Mouse (Mus musculus): ENCODE measurements at regions not wholly inside any gene's neighbourhood (a gene's known extent, or its start where the extent isn't known, plus 50 kb on each side); places are given as distances from the start of the nearest gene placed in this dataset.

DNA sequence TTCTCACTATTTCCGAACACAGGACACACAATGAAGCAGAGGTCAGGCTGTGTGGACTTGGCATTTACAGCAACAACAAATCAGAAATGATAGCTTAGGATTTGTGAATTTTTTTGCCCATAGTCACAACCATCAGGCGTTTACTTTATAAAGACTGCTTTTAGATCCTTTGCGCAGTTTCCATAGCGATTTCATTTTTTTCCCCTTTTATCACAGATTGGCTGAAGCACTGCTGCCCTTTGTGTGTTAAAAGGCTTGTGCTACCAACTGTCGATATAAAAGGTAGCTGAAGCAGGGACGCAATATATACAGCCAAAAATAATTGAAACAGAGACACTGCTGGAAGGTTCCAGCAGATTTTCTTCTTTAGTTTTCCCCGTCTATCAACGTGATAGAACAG lies 551.4 kb downstream of the Nedd1 start:
- TF ChIP-seq MAZ (IDR thresholded peaks at IDR 0.05; ENCODE audit: low read depth, low read length) (no peak), BHLHE40 (IDR thresholded peaks at IDR 0.05; ENCODE audit: borderline replicate concordance, low read depth, low read length) (no peak), MAFK (IDR thresholded peaks at IDR 0.05; ENCODE audit: borderline replicate concordance, low read depth, low read length) (no peak), CHD1 (IDR thresholded peaks at IDR 0.05; ENCODE audit: low read depth, low read length) (no peak), HCFC1 (IDR thresholded peaks at IDR 0.05; ENCODE audit: low read depth, low read length) (no peak)
- H3K27ac ChIP-seq (ENCODE audit: control insufficient read depth, low read depth, low read length), result no peak overlapping the region
- H3K9me3 ChIP-seq (replicated peaks; ENCODE audit: insufficient read depth, low read length), result no peaks in the 10 kb centered on the region; the same call in 1 of the 2 replicates
- no peaks in the 10 kb centered on the region for H3K36me3 ChIP-seq (ENCODE audit: control insufficient read depth in 1 of 2, insufficient read depth in 2 of 2, low read length in 2 of 2)
- H3K4me3 ChIP-seq (ENCODE audit: control insufficient read depth in 1 of 2, insufficient read depth in 1 of 2, low read depth in 2 of 2, low read length in 2 of 2), result no peak overlapping the region
- H3K9ac ChIP-seq (ENCODE audit: control insufficient read depth, low read depth, low read length, poor library complexity, severe bottlenecking), result no peak overlapping the region
- H3K79me2 ChIP-seq (ENCODE audit: control insufficient read depth, insufficient read depth, low read length, poor library complexity), result no peaks in the 10 kb centered on the region
- no peaks in the 10 kb centered on the region for H3K27me3 ChIP-seq (ENCODE audit: control insufficient read depth in 1 of 2, insufficient read depth in 2 of 2, low read length in 2 of 2)
- DNase-seq (ENCODE audit: low read depth, low spot score), result no peak
- H3K4me1 ChIP-seq (ENCODE audit: control insufficient read depth in 1 of 2, insufficient read depth in 2 of 2, low read length in 2 of 2), result no peaks in the 10 kb centered on the region

GRCm38 (mm10) chr10:92166057-92166456 lies 556.2 kb downstream of the Nedd1 start:
- Histone ChIP-seq H3K27ac (ENCODE audit: control insufficient read depth, low read depth, low read length) (no peak overlapping the region), H3K9ac (ENCODE audit: control insufficient read depth, low read depth, low read length, poor library complexity, severe bottlenecking) (no peak overlapping the region), H3K9me3 (replicated peaks; ENCODE audit: insufficient read depth, low read length) (no peaks in the 10 kb centered on the region; the same call in 1 of the 2 replicates), H3K79me2 (ENCODE audit: control insufficient read depth, insufficient read depth, low read length, poor library complexity) (no peaks in the 10 kb centered on the region), H3K27me3 (ENCODE audit: control insufficient read depth in 1 of 2, insufficient read depth in 2 of 2, low read length in 2 of 2) (no peaks in the 10 kb centered on the region), H3K36me3 (ENCODE audit: control insufficient read depth in 1 of 2, insufficient read depth in 2 of 2, low read length in 2 of 2) (no peaks in the 10 kb centered on the region), H3K4me1 (ENCODE audit: control insufficient read depth in 1 of 2, insufficient read depth in 2 of 2, low read length in 2 of 2) (no peaks in the 10 kb centered on the region), H3K4me3 (ENCODE audit: control insufficient read depth in 1 of 2, insufficient read depth in 1 of 2, low read depth in 2 of 2, low read length in 2 of 2) (no peak overlapping the region)
- DNase-seq (ENCODE audit: low read depth, low spot score), result no peak
- TF ChIP-seq MYB (IDR thresholded peaks at IDR 0.05; ENCODE audit: low read depth, low read length), result no peak
- no peak for TF ChIP-seq E2F4 (IDR thresholded peaks at IDR 0.05; ENCODE audit: borderline replicate concordance, low read depth, low read length)

DNA sequence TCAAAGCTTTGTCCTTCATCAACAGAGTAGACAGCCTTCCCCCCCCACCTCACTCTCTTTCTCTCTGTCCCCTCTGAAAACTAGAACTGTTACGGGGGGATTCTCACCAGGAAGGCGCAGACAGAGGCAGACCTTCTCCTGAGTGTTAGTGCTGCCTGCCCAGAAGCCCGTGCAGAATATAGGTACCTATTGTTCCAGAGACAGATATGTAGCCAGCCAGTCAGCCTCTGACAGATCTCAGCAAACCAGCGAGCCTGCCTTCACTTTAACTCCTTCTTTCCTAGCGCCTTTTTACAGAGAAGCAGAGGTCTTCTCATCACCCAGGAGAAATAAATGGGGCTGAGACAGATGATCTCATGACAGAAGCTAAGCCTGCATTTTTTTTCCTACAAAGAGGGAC lies 557.2 kb downstream of the Nedd1 start:
- H3K9ac ChIP-seq (ENCODE audit: control insufficient read depth, low read depth, low read length, poor library complexity, severe bottlenecking), result no peak overlapping the region
- no peak for DNase-seq (ENCODE audit: low read depth, low spot score)
- H3K79me2 ChIP-seq (ENCODE audit: control insufficient read depth, insufficient read depth, low read length, poor library complexity), result no peaks in the 10 kb centered on the region
- no peak for TF ChIP-seq ETS1 (IDR thresholded peaks at IDR 0.05; ENCODE audit: low read depth, low read length)
- TF ChIP-seq HCFC1 (IDR thresholded peaks at IDR 0.05; ENCODE audit: low read depth, low read length), result no peak
- no peak for TF ChIP-seq TBP (IDR thresholded peaks at IDR 0.05; ENCODE audit: low read depth, low read length)
- no peak for TF ChIP-seq MAX (IDR thresholded peaks at IDR 0.05; ENCODE audit: low read length)
- TF ChIP-seq GATA1 (IDR thresholded peaks at IDR 0.05; ENCODE audit: low read depth, low read length), result no peak
- no peak for TF ChIP-seq ZMIZ1 (IDR thresholded peaks at IDR 0.05; ENCODE audit: low read depth, low read length)
- no peak for TF ChIP-seq USF2 (IDR thresholded peaks at IDR 0.05; ENCODE audit: borderline replicate concordance in 1 of 2, insufficient read depth in 1 of 2, low read depth in 1 of 2, low read length in 2 of 2)
- TF ChIP-seq USF1 (IDR thresholded peaks at IDR 0.05; ENCODE audit: low read depth, low read length), result no peak
- no peak for TF ChIP-seq CTCF (IDR thresholded peaks at IDR 0.05 in 2 of 3, conservative IDR thresholded peaks at IDR 0.05 in 1 of 3; ENCODE audit: control insufficient read depth in 1 of 3, insufficient read depth in 1 of 3, low read depth in 2 of 3, low read length in 3 of 3, poor library complexity in 1 of 3, severe bottlenecking in 1 of 3)
- no peaks in the 10 kb centered on the region for H3K27me3 ChIP-seq (ENCODE audit: control insufficient read depth in 1 of 2, insufficient read depth in 2 of 2, low read length in 2 of 2)
- no peaks in the 10 kb centered on the region for H3K4me1 ChIP-seq (ENCODE audit: control insufficient read depth in 1 of 2, insufficient read depth in 2 of 2, low read length in 2 of 2)
- H3K36me3 ChIP-seq (ENCODE audit: control insufficient read depth in 1 of 2, insufficient read depth in 2 of 2, low read length in 2 of 2), result no peaks in the 10 kb centered on the region
- no peak overlapping the region for H3K27ac ChIP-seq (ENCODE audit: control insufficient read depth, low read depth, low read length)
- no peaks in the 10 kb centered on the region; the same call in 1 of the 2 replicates for H3K9me3 ChIP-seq (replicated peaks; ENCODE audit: insufficient read depth, low read length)
- H3K4me3 ChIP-seq (ENCODE audit: control insufficient read depth in 1 of 2, insufficient read depth in 1 of 2, low read depth in 2 of 2, low read length in 2 of 2), result no peak overlapping the region

Data from MEL (cell line).